Mouse (Mus musculus) liver, embryonic 14.5 days (tissue): ENCODE data around the gene Ino80.

Experiments
- CTCF ChIP-seq: IDR thresholded peaks from 2 replicates; pipeline ENCODE4 v1.5.1; 2016; ENCODE audit warnings: antibody characterized with exemption, low read depth, control low read depth
- EP300 ChIP-seq: IDR thresholded peaks from 2 replicates; pipeline ENCODE4 v1.6.1; 2016; ENCODE audit warnings: antibody characterized with exemption, low read depth

GRCm38 (mm10) chr2:119324576-119325318 lies 152.7 kb downstream of the Ino80 start:
- no peak for TF ChIP-seq CTCF
- TF ChIP-seq EP300 = no peak
